Mouse (Mus musculus) cortical plate, adult 2 months (tissue): ENCODE measurements around the gene Ckb.

Source experiments
- CTCF ChIP-seq: fragments of 200-500 bp; IDR thresholded peaks from 2 replicates; pipeline ENCODE4 v1.5.1; 2011; ENCODE audit warnings: mild to moderate bottlenecking, control low read depth, low read length; ENCODE audit not compliant: insufficient read depth; ENCODE audit errors: extremely low read depth
- POLR2A ChIP-seq: fragments of 200-500 bp; IDR thresholded peaks from 2 replicates; pipeline ENCODE4 v1.6.1; 2011; ENCODE audit warnings: mild to moderate bottlenecking, low read length, control low read depth; ENCODE audit not compliant: insufficient read depth; ENCODE audit errors: extremely low read depth

GRCm38 (mm10) chr12:111689426-111689825 is 17.3 kb upstream of the Ckb start:
- TF ChIP-seq POLR2A (no peak), CTCF (no peak)
